Mouse (Mus musculus) hematopoietic stem cell, adult 5-6 weeks (primary cell): ENCODE measurements at regions not wholly inside any gene's neighbourhood (a gene's known extent, or its start where the extent isn't known, plus 50 kb on each side); places are given as distances from the start of the nearest gene placed in this dataset.

Source experiments
- ATAC-seq, 2 experiments: fragments of 125-278 bp in 1 of 2; replicated peaks in 1 of 2; 2 replicates each; pipeline ENCODE4 v1.8.0; 2016 to 2017; ENCODE audit warnings: inconsistent platforms in 2 of 2, mild to moderate bottlenecking in 2 of 2, moderate number of reproducible peaks in 2 of 2, low read depth in 1 of 2, moderate TSS enrichment in 1 of 2; ENCODE audit not compliant: low FRiP score in 2 of 2, poor library complexity in 2 of 2, severe bottlenecking in 2 of 2, insufficient read depth in 1 of 2, low TSS enrichment in 1 of 2

- ATAC-seq: no peak
Observed at GRCm38 (mm10) chr11:19306687-19307086, 287.9 kb upstream of the Meis1 start.

DNA sequence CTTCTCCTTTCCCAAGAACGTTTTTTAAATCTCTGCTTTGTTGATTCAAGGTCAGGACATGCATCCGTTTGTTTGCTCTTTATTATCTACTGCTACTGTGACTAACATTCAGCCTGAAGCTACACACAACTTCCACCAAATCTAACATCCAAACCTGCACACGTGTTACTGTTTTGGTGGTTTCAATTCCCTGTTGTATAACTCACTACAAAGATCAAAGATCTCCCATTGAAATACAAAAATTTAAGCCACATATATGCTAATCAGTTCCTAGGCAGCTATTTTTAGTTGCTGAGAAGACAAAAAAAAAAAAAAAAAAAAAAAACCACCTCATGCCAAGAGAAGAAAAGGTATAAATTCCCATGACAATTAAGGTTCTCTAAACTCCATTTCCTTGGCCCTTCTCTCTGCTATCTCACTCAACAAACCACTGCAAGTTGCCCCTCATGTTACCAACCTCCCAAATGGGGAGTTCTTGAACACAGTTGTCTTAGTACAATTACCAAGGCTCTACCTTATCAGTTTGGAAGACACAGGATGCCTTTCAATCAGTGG, 312.0 kb upstream of the Meis1 start:
- no peak for ATAC-seq

DNA sequence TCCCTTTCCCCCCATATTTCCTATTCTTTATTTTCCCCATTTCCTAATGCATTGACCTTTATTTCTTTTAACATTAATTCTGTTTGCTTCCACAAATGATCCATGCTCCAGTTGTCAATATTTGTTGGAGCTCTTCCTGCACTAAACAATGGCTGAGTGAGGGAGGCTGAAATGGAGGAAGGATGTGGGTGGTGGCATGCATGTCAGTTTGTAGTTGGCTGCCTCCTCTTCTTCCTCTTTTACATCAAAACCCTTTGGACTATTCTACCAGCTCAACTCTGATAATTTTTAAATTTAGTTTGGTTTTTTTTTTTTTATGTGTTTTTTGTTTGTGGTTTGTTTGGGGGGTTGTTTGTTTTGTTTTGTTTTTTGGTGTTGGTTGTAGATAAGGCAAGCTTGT, 313.5 kb upstream of the Meis1 start:
- ATAC-seq: peak; percentile 76 to 90

- ATAC-seq: no peak
Observed at GRCm38 (mm10) chr11:19332727-19333126, 313.9 kb upstream of the Meis1 start.

- ATAC-seq: no peak; a peak in 1 of 4 replicates
Observed at GRCm38 (mm10) chr11:19333908-19334487, 315.2 kb upstream of the Meis1 start.

GRCm38 (mm10) chr11:19335384-19335783, 316.6 kb upstream of the Meis1 start:
- no peak for ATAC-seq

DNA sequence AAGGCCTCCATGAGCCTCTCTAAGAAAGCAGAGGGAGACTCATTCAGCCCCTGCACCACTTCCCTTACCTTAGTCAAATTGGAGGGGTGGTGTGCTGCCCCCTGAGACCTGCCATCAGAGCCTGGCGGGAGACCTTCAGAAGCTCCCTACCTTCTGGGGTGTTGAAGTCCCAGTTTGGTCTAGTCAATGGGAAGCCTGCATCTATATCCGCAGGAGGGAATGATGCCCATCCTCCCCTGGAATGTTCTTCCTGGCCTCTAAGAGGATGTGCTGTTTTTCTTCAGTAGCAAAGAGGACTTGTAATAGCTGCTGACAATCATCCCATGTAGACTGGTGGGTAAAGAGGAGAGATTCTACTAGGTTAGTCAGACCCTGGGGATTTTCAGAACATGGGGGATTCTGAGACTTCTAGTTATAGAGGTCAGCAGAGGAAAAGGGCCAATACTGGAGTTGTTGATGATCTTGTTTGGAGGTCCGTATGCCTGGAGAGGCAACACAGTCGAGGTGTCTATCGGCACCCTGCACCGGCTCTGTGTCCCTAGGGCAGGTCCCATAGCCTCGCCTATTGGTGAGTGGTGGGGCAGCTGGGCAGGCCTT, 321.0 kb upstream of the Meis1 start:
- no peak for ATAC-seq

DNA sequence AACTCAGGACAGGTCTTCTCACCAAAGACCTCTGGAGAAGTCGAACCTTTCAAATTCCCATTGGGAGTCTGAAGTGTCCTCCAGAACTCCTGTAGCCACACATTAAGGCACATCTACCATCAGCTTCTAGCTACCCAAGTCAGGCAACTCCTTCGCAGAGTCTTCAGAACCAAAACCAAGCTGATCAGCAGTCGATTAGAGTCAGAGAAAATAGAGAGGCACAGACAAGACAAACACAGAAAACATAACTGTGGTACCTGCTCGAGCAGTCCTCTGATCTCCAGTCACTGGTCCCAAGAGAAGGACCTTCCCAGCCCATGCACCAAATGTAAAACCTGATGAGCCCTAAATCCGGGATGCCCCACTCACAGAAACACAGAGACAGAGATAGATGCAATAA, 322.1 kb upstream of the Meis1 start:
- no peak for ATAC-seq

GRCm38 (mm10) chr11:19341379-19341778, 322.6 kb upstream of the Meis1 start:
- no peak for ATAC-seq

DNA sequence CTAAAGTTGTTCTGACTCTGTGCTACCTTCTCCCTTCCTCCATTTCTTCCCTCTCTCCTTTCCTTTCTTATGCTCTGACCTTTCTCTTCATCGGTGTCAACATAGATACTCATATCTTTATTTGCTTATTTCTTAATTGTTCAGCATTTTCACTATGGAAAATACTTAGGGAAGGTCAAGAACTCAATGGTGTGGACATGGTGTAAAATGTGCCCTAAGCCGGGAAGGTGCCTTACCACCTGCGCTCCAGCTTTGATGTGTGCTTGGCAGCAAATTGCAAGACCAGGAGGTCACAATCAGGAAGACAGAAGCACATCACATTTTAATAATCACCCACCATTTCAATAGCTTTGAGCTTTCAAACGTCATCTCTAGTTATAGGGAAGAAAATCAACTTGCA, 324.0 kb upstream of the Meis1 start:
- ATAC-seq: no peak

GRCm38 (mm10) chr11:19346276-19346826, 327.6 kb upstream of the Meis1 start:
- no peak for ATAC-seq

GRCm38 (mm10) chr11:19350331-19351242, 331.8 kb upstream of the Meis1 start:
- no peak for ATAC-seq

DNA sequence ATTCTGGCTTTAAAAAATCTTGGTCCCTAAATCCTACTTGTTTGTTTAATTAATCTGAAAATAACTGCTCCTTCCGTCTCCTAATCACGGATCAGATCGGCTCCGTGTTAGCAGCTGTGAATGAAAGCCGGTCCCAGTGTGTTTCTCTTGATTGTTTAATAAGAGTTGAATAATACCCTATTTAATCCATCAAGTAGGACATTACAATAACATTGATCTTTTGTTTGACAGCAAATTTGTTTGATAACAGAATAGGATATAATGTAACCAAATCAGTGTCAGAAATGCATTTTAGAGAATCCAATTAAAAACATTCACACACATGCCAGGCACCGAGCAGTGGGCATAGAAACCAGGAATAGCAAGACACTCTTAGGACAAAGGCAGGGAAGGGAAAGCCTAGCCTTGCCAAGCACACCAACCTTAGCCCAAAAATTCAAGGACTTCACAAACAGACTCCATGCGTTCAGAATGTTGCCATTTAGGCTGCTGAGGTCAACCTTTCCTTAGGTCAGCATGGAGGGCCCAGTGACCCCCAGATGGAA, 332.5 kb upstream of the Meis1 start:
- ATAC-seq: no peak

DNA sequence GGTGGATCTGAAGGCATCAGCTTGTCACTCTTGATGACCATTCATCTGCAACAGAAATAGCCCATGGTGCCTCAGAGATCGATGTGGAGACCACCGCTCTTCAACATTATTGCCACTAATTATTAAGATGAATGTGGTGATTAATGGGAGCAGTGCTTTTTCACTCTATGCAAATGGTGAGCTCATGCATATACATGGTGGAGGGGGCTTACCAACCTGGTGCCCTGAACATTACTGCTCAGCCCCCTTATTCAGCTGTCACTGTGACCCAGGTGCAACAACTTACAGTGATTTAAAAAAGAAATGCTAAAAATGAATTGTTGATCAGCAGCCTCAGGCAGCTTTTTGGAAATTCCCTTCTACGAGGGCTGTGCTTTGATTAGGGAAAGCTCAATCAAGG, 334.9 kb upstream of the Meis1 start:
- no peak for ATAC-seq

GRCm38 (mm10) chr11:19355179-19355578, 336.4 kb upstream of the Meis1 start:
- ATAC-seq: no peak

- no peak for ATAC-seq
Observed at GRCm38 (mm10) chr11:19356151-19356550, 337.4 kb upstream of the Meis1 start.

DNA sequence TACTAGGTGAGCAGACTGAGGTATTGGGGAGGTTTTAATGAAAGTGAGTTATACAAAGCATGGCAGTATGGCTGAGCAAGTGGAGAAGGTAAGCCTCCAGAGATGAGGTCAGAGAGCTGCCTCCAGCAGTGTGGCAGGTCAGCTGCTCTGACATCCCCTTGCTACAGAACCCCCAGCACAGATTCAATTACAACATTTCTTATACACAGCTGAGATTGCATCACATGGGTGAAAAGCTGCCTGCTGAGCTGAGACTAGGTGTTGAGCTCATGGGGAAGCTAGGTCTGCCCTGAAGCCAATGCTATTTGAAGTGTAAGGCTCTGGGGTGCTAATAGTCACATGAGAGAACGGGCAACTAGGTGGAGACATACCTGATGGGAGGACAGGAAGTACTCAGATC, 350.4 kb upstream of the Meis1 start:
- ATAC-seq: peak in 1 of 2 experiments; percentile 21; a peak in 1 of 4 replicates

GRCm38 (mm10) chr11:19373476-19373875, 354.7 kb upstream of the Meis1 start:
- ATAC-seq: no peak; a peak in 1 of 4 replicates
